Mouse (Mus musculus): ENCODE results near the gene Atp4b. TPM values are rescaled to one million over a fixed set of nuclear protein-coding genes. Genes with fewer than 3 reads are reported as not detected.

Gene Atp4b
- total RNA-seq, 2 experiments from 2014 or later = not detected

Other genes starting within 250 kb of the Atp4b start
- gene Lamp1, start 237.7 kb downstream of the Atp4b start, total RNA-seq (2021) = 100 to 1,000 TPM; 283 to 309 TPM
- gene Grtp1, start 196.2 kb downstream of the Atp4b start, total RNA-seq (2021) = 10 to 100 TPM; 10.3 to 10.8 TPM
- gene Adprhl1, start 142.7 kb downstream of the Atp4b start, total RNA-seq (2021) = 1 to 10 TPM; 2.2 to 3.1 TPM
- gene Dcun1d2, start 108.7 kb downstream of the Atp4b start, total RNA-seq (2021) = 10 to 100 TPM; 27.6 to 29.7 TPM
- gene Tmco3, start 108.6 kb downstream of the Atp4b start, total RNA-seq (2021) = 10 to 100 TPM; 43.8 to 45.6 TPM
- 10 to 100 TPM; 70.9 to 75.2 TPM for gene Tfdp1, start 58.1 kb downstream of the Atp4b start, total RNA-seq (2021)
- under 1 TPM in 1 of 2 experiments, not detected in 1; 0.07 TPM for gene Grk1, start 8.3 kb upstream of the Atp4b start, total RNA-seq (2021)
- 10 to 100 TPM in 1 of 2 experiments, 1 to 10 TPM in 1; 9.3 to 11.1 TPM for gene Tmem255b, start 38.4 kb upstream of the Atp4b start, total RNA-seq (2021)
- gene Gas6, start 97.7 kb upstream of the Atp4b start, total RNA-seq (2021) = 100 to 1,000 TPM; 105 to 116 TPM
- gene 1700029H14Rik, start 165.6 kb upstream of the Atp4b start, total RNA-seq (2021) = not detected